Mouse (Mus musculus) heart, postnatal 36 days (tissue): ENCODE results near the gene Fam168a. TPM values are rescaled to one million over a fixed set of nuclear protein-coding genes. Genes with fewer than 3 reads are reported as not detected.
A peak's percentile ranks its signal among the peaks of the same experiment; 100 is the strongest.

Source experiments
- DNase-seq, 2 experiments: peaks; one replicate each; pipeline ENCODE4 v3.0.0; 2021 to 2022
- intact Hi-C: fragments of 180-260 bp; cut with DNase I; formaldehyde crosslinking; loops from one replicate; pipeline ENCODE4 v1.15.1; 2025
- total RNA-seq, 2 experiments: library from RNA; stranded (reverse); gene quantifications; 2 replicates each; pipeline ENCODE4 v1.2.3; 2021

The Fam168a gene
- total RNA-seq, 2 experiments from 2014 or later = 38.8 to 44.7 TPM

- DNase-seq = no peak
- intact Hi-C loops = no loop called here
Observed at GRCm38 (mm10) chr7:100860450-100860849, 154.0 kb downstream of the Fam168a start.

DNA sequence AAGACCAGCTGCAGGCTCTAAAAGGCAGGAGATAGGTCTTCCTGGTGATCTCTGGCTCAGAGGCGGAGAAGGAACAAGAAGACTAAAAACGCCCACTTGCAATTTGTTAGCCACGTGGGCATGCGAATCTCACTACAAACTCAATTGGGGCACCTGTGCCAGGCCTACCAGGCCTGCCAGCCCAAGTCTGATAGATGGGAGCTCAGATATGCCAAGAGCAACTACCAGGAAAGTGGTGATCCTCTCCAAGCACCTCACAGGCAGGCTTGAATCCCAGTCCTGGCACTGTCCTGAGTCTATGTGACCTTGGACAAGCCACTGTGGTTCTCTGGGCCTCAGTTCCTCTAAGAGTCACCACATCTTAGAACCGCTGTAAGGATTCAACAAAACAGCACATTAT is 154.8 kb downstream of the Fam168a start:
- intact Hi-C loops = no loop called here
- DNase-seq = no peak

DNA sequence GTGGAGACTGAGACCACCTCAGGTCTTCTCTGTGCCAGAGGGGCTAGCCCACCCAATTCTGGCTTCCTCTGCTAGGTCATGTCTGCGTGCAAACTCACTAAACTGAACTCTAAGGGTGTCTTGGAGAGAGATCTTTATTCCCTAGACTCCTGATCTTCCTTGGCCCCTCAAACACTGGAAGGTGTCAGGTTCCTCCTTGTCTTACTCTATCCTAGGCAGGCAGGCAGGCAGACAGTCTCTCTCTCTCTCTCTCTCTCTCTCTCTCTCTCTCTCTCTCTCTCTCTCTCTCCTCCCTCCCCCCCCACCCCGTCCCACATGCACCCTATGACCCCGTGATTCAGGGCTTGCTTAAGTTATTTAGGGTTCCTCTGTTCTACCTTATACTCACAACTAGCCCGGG is 155.9 kb downstream of the Fam168a start:
- DNase-seq = no peak
- intact Hi-C loops = no loop called here

GRCm38 (mm10) chr7:100862828-100863638 is 156.6 kb downstream of the Fam168a start, which contains the start of gene Relt:
Gene Relt, minus strand, starts transcription at chr7:100863446.
- intact Hi-C loops = no loop called here
- peak; percentile 93 to 98 for DNase-seq

DNA sequence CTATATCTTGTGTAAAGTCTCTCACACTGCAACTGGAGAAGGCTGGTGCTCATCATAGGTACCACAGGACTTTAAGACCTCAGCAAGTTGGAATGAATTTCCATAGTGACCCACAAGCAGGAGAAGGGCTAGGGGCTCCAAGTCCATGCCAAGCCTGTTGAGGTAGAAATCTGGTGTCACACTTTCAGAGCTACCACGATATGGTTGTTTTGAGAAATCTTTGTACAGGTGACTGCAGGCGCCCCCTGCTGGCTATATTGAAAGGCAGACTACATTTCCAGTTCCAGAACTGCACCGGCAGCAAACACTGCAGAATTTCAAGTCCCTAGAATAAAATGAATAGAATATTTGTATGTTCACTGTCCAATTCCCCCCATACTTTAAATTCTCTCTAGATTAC is 160.2 kb downstream of the Fam168a start:
- DNase-seq = peak; percentile 69 to 74

GRCm38 (mm10) chr7:100867561-100867960 is 161.1 kb downstream of the Fam168a start:
- intact Hi-C loops = loop anchor here (2.0 to 5.0 kb wide), 2 partner anchors 183 to 345 kb away; no protein-coding TSS in a partner anchor
- no peak for DNase-seq

More for the DNA sequence above, 160.2 kb downstream of the Fam168a start:
- intact Hi-C loops = loop anchor here (1.0 to 5.0 kb wide), 3 partner anchors 18 to 344 kb away; no protein-coding TSS in a partner anchor

DNA sequence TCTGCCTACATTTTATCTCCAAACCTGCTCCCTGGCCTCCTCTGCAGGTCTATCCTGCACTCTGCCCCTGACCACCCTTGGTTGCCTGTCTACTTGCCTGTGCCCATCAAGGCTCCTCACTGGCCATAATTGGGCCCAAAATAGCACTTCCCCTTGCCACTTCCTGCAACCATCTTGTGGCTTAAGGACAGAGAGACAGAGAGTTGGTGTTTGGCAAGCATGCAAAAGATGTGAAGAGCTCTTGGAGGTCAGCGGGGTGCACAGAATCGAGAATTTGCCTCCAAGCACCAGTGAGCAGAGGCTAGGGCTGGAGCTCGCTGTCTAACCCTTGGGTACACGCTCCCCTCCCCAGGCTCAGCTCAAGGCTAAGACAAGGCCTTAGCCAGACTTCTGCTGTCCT is 162.1 kb downstream of the Fam168a start:
- intact Hi-C loops = loop anchor here (5.0 kb wide), 1 partner anchor 346 kb away; no protein-coding TSS in a partner anchor
- DNase-seq = no peak

DNA sequence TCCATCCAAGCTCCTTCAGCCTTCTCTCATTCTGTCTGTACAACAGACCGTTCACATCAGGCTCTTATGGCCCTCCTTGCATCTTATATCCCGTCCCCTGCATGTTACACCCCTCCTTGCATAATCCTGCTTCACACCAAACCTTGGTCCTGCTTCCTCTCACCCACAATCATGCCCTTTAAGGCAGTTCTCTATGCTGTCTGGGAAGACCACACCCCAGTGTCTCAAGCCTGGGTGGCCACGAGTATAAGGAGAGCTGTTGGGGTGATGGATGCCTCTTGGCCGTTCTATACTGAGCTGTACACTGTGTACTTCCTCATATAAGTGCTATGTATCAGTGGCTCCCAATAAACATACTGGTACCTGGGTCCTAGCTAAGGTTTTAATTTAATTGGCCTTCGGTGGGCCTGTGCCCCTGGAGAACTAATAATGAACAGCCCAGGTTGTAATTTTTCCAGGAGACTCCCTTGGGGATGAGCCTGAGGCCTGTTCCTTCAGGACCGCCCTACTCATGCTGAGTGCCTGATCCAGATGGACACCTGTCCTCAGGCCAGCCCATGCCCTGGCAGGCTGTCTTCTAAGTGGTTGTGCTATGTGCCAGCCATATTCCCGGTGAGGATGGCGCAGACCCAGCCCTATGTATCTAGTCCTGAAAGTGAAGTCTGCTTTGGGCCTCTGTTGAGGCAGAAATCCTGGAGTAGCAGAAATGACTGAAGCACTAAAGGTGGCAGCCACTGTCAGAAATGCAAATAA is 163.6 kb downstream of the Fam168a start:
- no peak for DNase-seq
- intact Hi-C loops = loop anchor here (5.0 kb wide), 1 partner anchor 348 kb away; no protein-coding TSS in a partner anchor

DNA sequence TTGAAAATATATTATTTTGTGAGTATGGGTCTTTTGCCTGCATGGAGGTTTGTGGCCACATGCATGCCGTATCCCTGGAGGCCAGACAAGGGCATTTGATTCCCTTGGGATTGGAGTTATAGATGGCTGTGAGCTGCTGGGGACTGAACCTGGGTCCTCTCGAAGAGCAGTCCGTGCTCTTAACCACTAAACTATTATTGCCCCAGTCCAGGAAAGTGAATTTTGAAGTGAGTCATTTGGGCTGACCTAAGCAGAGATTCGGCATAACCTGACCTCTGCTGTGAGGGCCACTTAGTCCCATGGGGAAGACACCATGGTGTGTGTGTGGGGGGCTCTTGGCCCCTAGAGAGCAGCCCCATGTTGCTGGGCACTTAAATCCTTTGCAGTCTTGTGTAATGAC is 164.9 kb downstream of the Fam168a start:
- intact Hi-C loops = no loop called here

GRCm38 (mm10) chr7:100871892-100872291 is 165.5 kb downstream of the Fam168a start:
- DNase-seq = peak; percentile 52 to 56
- intact Hi-C loops = no loop called here

More for the DNA sequence above, 164.9 kb downstream of the Fam168a start:
- no peak for DNase-seq

- intact Hi-C loops = no loop called here
- no peak for DNase-seq
Observed at GRCm38 (mm10) chr7:100873197-100873596, 166.8 kb downstream of the Fam168a start.

- no peak for DNase-seq
- intact Hi-C loops = no loop called here
Observed at GRCm38 (mm10) chr7:100875822-100876221, 169.4 kb downstream of the Fam168a start.

GRCm38 (mm10) chr7:100876293-100876692 is 169.9 kb downstream of the Fam168a start:
- intact Hi-C loops = no loop called here
- no peak for DNase-seq

DNA sequence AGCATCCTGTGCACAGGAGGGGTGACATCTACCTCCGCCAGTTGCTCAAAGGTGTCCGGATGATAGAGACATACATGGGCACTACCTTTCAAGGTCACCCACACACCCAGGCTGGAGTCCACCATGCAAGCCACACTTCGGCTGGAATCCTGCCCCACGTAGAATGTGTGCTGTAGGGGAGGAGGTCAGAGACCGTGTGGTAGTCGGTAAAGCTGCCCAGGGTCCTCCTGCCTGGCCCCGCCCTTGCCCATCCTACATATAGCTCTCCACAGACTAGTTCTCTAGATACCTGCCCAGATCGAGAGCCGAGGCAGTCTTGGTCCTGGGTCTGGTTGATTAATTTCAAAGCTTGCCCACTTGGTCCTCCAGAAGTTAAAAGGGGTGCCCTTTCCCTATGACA is 170.3 kb downstream of the Fam168a start:
- intact Hi-C loops = no loop called here
- no peak for DNase-seq

DNA sequence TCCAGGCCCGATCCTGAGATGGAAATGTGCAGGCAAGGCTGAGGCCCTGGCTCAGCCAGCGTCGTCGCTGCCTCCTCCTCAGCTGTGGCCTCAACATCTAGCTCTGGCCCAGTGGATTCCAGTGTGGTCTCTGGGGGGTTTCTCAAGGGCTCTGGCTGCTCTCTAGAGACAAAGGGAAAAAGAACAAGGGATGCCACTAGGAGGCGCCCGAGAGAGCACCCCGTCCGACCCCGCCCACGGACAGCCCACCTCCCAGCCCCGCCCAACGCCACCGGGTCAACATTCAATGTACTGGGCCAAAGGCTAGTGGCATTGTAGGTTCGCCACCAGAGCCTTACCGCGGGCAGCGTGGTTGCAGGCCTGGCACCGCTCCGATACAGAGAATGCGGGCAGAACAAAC is 173.2 kb downstream of the Fam168a start:
- intact Hi-C loops = no loop called here
- peak; percentile 67 to 69 for DNase-seq

- intact Hi-C loops = no loop called here
- DNase-seq = no peak
Observed at GRCm38 (mm10) chr7:100881531-100881930, 175.1 kb downstream of the Fam168a start.

DNA sequence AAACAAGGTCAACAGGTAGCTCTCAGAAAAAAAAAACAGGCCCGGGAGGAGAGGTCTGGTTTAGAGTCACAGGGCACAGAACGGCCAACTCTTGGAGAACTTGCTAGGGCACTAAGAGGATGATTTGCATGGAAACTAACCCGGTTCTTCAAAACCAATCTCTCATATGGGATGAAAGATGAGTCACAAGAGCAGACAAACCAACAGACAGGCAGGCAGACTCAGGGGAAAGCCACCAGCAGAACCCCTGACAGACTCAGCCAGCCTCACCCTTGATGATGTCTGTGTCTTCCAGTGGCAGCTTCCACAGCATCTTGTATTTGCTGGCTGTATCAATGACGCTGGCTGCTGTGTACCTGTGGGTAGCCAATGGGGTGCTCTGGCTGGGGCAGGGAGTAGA is 175.5 kb downstream of the Fam168a start:
- DNase-seq = no peak
- intact Hi-C loops = no loop called here

GRCm38 (mm10) chr7:100884460-100884859 is 178.0 kb downstream of the Fam168a start:
- intact Hi-C loops = no loop called here
- no peak for DNase-seq

- peak; percentile 58 to 75 for DNase-seq
- intact Hi-C loops = loop anchor here (1.0 kb wide), 1 partner anchor 38 kb away; no protein-coding TSS in a partner anchor
Observed at GRCm38 (mm10) chr7:100886535-100886934, 180.1 kb downstream of the Fam168a start.
